Mouse (Mus musculus): ENCODE data around the gene Pde3a. TPM values are rescaled to one million over a fixed set of nuclear protein-coding genes. Genes with fewer than 3 reads are reported as not detected.

Pde3a gene
- polyA plus RNA-seq, 1 experiment from 2014 or later = 26.9 TPM

DNA sequence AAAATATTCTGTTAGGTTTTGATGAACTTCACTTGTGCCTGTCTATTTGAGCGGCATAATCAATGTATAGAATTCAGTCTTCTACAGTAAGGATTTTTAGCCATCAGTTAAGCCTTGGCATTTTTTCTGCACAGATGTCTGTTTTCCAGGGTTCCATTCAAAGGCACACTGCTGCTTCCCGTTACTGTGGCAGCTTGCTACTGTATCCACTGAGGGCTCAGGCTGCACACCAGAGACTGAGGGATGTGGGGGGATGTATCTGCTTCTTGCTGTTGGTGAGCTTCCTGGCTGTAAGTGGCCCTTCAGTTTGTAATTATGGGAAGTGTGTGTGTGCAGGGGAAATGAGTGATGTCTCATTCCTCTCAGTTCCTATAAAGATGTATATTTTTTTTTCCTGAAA, 154.9 kb downstream of the Pde3a start:
- no peak overlapping the region for H3K27ac ChIP-seq (ENCODE audit: low read depth)
- DNase-seq (ENCODE audit: low spot score) (no peak), ATAC-seq (replicated peaks; ENCODE audit: low FRiP score, low TSS enrichment, low read depth) (no peak)
- H3K9me3 ChIP-seq (ENCODE audit: control insufficient read depth, low read length) = no peaks in the 10 kb centered on the region
- H3K9ac ChIP-seq (ENCODE audit: low read length) = no peak overlapping the region
- no peak overlapping the region for H3K4me2 ChIP-seq (ENCODE audit: low read length)
- no peaks in the 10 kb centered on the region for H3K27me3 ChIP-seq (replicated peaks; ENCODE audit: control insufficient read depth, insufficient read depth, low read length)
- no peak overlapping the region for H3K4me3 ChIP-seq (ENCODE audit: low read depth, low read length)
- 60% methylated on average over 2 of the region's 2 CpGs for WGBS
- peaks cover 20% of the 10 kb centered on the region for H3K4me1 ChIP-seq (replicated peaks; ENCODE audit: control insufficient read depth, insufficient read depth, low read length)
- no peaks in the 10 kb centered on the region for H3K36me3 ChIP-seq (ENCODE audit: control insufficient read depth, insufficient read depth, low read length)

DNA sequence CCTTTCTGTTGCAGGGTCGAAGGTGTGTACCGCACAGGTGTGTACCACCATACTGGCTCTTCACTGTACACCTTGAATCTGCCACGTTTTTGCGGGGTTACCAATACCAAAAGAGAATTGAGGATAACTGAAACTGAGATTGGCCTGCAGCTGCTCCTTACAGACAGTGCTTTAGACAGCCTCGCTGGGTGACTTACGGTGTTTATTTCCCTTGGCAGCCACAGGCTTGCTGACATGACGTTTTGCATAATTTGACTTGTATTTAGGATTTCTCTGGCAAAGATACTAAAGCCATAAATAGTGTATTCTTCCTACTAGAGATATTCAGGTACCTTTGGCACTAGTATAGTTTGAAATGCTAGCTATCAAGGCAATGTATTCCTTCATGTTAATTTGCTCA, 155.6 kb downstream of the Pde3a start:
- H3K36me3 ChIP-seq (ENCODE audit: control insufficient read depth, insufficient read depth, low read length) = no peaks in the 10 kb centered on the region
- no peak overlapping the region for H3K4me3 ChIP-seq (ENCODE audit: low read depth, low read length)
- H3K27me3 ChIP-seq (replicated peaks; ENCODE audit: control insufficient read depth, insufficient read depth, low read length) = no peaks in the 10 kb centered on the region
- no peak overlapping the region for H3K4me2 ChIP-seq (ENCODE audit: low read length)
- peaks cover 12% of the 10 kb centered on the region for H3K4me1 ChIP-seq (replicated peaks; ENCODE audit: control insufficient read depth, insufficient read depth, low read length)
- no peak overlapping the region for H3K9ac ChIP-seq (ENCODE audit: low read length)
- H3K27ac ChIP-seq (ENCODE audit: low read depth) = no peak overlapping the region
- no peaks in the 10 kb centered on the region for H3K9me3 ChIP-seq (ENCODE audit: control insufficient read depth, low read length)
- ATAC-seq (replicated peaks; ENCODE audit: low FRiP score, low TSS enrichment, low read depth) = no peak
- DNase-seq (ENCODE audit: low spot score) = no peak
- WGBS = 63% methylated on average over 7 of the region's 7 CpGs

DNA sequence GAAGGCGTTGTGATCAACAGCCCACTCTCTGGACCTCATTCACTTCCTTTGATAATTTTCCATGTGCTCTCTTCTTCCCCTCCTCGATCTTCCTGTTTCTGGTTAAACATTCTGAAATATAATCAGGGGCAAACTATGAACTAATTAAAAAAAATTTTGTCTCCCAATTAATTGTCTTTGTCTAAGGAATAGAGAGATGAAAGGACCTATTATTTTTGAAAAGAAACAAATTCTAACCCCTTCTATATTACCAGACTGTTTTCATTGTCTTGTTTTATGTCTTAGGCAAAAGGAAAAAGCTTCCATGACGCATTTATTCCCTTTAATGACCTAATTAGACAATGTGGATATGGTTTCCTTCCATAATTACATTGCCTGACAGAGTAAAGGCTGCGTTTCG, 156.4 kb downstream of the Pde3a start:
- 48% methylated on average over 5 of the region's 5 CpGs for WGBS
- Histone ChIP-seq H3K9me3 (ENCODE audit: control insufficient read depth, low read length) (no peaks in the 10 kb centered on the region), H3K27ac (ENCODE audit: low read depth) (no peak overlapping the region), H3K9ac (ENCODE audit: low read length) (no peak overlapping the region), H3K36me3 (ENCODE audit: control insufficient read depth, insufficient read depth, low read length) (no peaks in the 10 kb centered on the region), H3K4me3 (ENCODE audit: low read depth, low read length) (no peak overlapping the region), H3K27me3 (replicated peaks; ENCODE audit: control insufficient read depth, insufficient read depth, low read length) (no peaks in the 10 kb centered on the region), H3K4me2 (ENCODE audit: low read length) (no peak overlapping the region), H3K4me1 (replicated peaks; ENCODE audit: control insufficient read depth, insufficient read depth, low read length) (peaks cover 9% of the 10 kb centered on the region)
- no peak for ATAC-seq (replicated peaks; ENCODE audit: low FRiP score, low TSS enrichment, low read depth)
- DNase-seq (ENCODE audit: low spot score) = no peak

DNA sequence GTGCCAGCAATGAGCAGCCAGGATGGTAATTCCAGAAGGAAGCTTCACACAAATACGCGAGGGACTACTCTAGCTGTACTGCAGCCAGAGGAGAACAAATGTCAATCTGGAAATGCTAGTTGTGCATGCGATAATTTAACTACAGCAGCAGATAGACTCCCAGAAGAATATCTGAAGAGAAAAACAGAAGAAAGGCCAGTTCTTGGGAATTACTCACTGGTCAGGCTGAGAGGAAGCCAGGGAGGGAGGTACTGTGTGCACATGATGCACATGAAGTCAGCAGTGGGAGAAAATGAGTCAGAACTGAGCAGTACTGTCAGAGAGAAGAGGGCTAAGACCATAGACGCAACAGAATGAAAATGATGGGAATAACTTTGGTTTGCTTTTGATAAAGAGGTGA, 159.7 kb downstream of the Pde3a start:
- Histone ChIP-seq H3K27me3 (replicated peaks; ENCODE audit: control insufficient read depth, insufficient read depth, low read length) (no peaks in the 10 kb centered on the region), H3K4me3 (ENCODE audit: low read depth, low read length) (no peak overlapping the region), H3K9me3 (ENCODE audit: control insufficient read depth, low read length) (no peaks in the 10 kb centered on the region), H3K4me2 (ENCODE audit: low read length) (no peak overlapping the region), H3K9ac (ENCODE audit: low read length) (no peak overlapping the region), H3K4me1 (replicated peaks; ENCODE audit: control insufficient read depth, insufficient read depth, low read length) (peaks cover 11% of the 10 kb centered on the region), H3K36me3 (ENCODE audit: control insufficient read depth, insufficient read depth, low read length) (no peaks in the 10 kb centered on the region), H3K27ac (ENCODE audit: low read depth) (no peak overlapping the region)
- ATAC-seq (replicated peaks; ENCODE audit: low FRiP score, low TSS enrichment, low read depth) (no peak), DNase-seq (ENCODE audit: low spot score) (no peak)
- WGBS = 92% methylated on average over 4 of the region's 4 CpGs

DNA sequence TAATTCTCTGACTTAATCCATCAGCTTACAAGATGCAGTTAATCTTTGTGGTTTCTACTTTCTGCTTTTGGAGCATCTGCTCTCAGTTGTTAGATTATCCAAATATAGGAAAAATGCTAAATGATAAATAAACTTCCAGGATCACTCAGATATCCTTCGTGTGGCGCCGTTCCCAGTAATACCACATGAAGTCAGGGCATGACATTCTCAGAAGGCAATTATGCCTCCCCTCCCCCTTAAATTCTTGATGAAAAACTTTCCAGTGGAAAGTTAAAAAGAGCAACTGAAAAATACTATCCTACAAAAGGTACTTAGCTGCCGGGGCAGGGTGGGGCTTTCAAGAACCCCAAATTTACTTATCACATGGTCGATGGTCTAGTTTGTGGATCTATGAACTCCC, 161.8 kb downstream of the Pde3a start:
- Histone ChIP-seq H3K4me1 (replicated peaks; ENCODE audit: control insufficient read depth, insufficient read depth, low read length) (0 out of 2 replicates have a peak, but pooled peaks cover 3% of the 10 kb centered on the region), H3K9me3 (ENCODE audit: control insufficient read depth, low read length) (no peaks in the 10 kb centered on the region), H3K36me3 (ENCODE audit: control insufficient read depth, insufficient read depth, low read length) (no peaks in the 10 kb centered on the region), H3K27me3 (replicated peaks; ENCODE audit: control insufficient read depth, insufficient read depth, low read length) (no peaks in the 10 kb centered on the region), H3K4me2 (ENCODE audit: low read length) (no peak overlapping the region), H3K4me3 (ENCODE audit: low read depth, low read length) (no peak overlapping the region), H3K27ac (ENCODE audit: low read depth) (no peak overlapping the region), H3K9ac (ENCODE audit: low read length) (no peak overlapping the region)
- WGBS = 79% methylated on average over 5 of the region's 5 CpGs
- no peak for DNase-seq (ENCODE audit: low spot score)
- ATAC-seq (replicated peaks; ENCODE audit: low FRiP score, low TSS enrichment, low read depth) = no peak

DNA sequence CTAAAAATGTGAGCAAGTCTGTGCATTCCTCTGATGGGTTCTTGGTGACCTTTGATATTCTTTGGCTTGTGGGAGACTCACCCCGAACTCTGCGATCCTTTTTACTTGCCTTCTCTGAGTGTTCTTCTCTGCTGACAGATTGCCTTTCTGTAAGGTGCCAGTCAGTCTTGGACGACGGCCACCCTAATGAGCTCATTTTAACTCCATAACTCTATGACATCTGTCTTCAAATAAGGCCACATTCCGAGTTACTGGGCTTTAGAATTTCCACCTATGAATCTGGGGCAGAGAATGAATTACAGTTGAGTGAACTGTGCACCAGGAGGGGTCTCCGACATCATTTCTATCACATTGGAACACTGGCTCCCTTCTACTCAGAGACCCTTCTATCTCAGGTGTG, 176.0 kb downstream of the Pde3a start:
- 88% methylated on average over 6 of the region's 6 CpGs for WGBS
- H3K9me3 ChIP-seq (ENCODE audit: control insufficient read depth, low read length) = no peaks in the 10 kb centered on the region
- H3K4me2 ChIP-seq (ENCODE audit: low read length) = no peak overlapping the region
- no peak overlapping the region for H3K4me3 ChIP-seq (ENCODE audit: low read depth, low read length)
- H3K4me1 ChIP-seq (replicated peaks; ENCODE audit: control insufficient read depth, insufficient read depth, low read length) = no peaks in the 10 kb centered on the region
- DNase-seq (ENCODE audit: low spot score) (no peak), ATAC-seq (replicated peaks; ENCODE audit: low FRiP score, low TSS enrichment, low read depth) (no peak)
- no peaks in the 10 kb centered on the region for H3K36me3 ChIP-seq (ENCODE audit: control insufficient read depth, insufficient read depth, low read length)
- no peak overlapping the region for H3K27ac ChIP-seq (ENCODE audit: low read depth)
- H3K27me3 ChIP-seq (replicated peaks; ENCODE audit: control insufficient read depth, insufficient read depth, low read length) = no peaks in the 10 kb centered on the region
- H3K9ac ChIP-seq (ENCODE audit: low read length) = no peak overlapping the region

DNA sequence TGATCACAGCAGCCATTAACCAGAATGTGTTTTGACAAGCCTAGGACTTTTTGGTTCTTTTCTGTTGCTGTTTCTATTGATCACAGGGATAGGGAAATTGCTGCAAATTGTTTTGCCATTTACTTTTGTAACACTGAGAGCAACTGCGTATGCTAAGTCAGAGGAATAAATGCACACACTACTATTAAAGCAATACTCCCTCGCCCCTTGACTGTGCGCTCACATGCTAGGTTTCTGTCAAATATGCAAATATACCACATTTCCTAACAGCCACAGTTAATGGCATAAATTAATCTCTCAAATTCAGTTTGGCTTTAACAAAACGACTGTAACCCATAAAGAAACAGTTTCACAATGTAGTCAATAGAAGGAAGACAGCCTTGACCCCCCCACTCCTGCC, 179.5 kb downstream of the Pde3a start:
- H3K27ac ChIP-seq (ENCODE audit: low read depth) = no peak overlapping the region
- H3K27me3 ChIP-seq (replicated peaks; ENCODE audit: control insufficient read depth, insufficient read depth, low read length) = no peaks in the 10 kb centered on the region
- ATAC-seq (replicated peaks; ENCODE audit: low FRiP score, low TSS enrichment, low read depth) (no peak), DNase-seq (ENCODE audit: low spot score) (no peak)
- H3K4me3 ChIP-seq (ENCODE audit: low read depth, low read length) = no peak overlapping the region
- H3K4me2 ChIP-seq (ENCODE audit: low read length) = no peak overlapping the region
- H3K9ac ChIP-seq (ENCODE audit: low read length) = no peak overlapping the region
- peaks cover 1% of the 10 kb centered on the region; the same call in 1 of the 2 replicates for H3K4me1 ChIP-seq (replicated peaks; ENCODE audit: control insufficient read depth, insufficient read depth, low read length)
- WGBS = 83% methylated on average over 4 of the region's 4 CpGs
- H3K9me3 ChIP-seq (ENCODE audit: control insufficient read depth, low read length) = peaks cover 5% of the 10 kb centered on the region
- H3K36me3 ChIP-seq (ENCODE audit: control insufficient read depth, insufficient read depth, low read length) = no peaks in the 10 kb centered on the region

DNA sequence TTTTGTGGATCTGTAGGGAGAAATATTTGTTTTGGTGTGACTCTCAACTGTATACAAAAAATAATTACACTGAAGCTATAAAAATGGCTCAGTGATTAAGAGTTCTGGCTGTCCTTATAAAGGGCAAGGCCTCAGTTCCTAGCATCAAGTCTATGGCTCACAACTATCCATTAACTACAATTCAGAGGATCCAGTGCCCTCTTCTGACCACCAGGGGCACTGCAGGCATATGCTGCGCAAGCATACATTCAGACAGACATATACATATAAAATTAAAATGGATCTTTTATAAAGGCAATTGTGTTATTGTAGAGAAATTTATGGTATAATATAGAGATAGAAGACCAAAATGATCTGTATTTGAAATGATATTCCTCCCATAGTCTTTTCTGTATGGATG, 181.1 kb downstream of the Pde3a start:
- no peak for DNase-seq (ENCODE audit: low spot score)
- no peak overlapping the region for H3K4me2 ChIP-seq (ENCODE audit: low read length)
- H3K27ac ChIP-seq (ENCODE audit: low read depth) = no peak overlapping the region
- peaks cover 17% of the 10 kb centered on the region for H3K4me1 ChIP-seq (replicated peaks; ENCODE audit: control insufficient read depth, insufficient read depth, low read length)
- 98% methylated on average over 1 of the region's 1 CpGs for WGBS
- H3K36me3 ChIP-seq (ENCODE audit: control insufficient read depth, insufficient read depth, low read length) = no peaks in the 10 kb centered on the region
- H3K9ac ChIP-seq (ENCODE audit: low read length) = no peak overlapping the region
- H3K4me3 ChIP-seq (ENCODE audit: low read depth, low read length) = no peak overlapping the region
- no peak for ATAC-seq (replicated peaks; ENCODE audit: low FRiP score, low TSS enrichment, low read depth)
- peaks cover 5% of the 10 kb centered on the region for H3K9me3 ChIP-seq (ENCODE audit: control insufficient read depth, low read length)
- no peaks in the 10 kb centered on the region for H3K27me3 ChIP-seq (replicated peaks; ENCODE audit: control insufficient read depth, insufficient read depth, low read length)

DNA sequence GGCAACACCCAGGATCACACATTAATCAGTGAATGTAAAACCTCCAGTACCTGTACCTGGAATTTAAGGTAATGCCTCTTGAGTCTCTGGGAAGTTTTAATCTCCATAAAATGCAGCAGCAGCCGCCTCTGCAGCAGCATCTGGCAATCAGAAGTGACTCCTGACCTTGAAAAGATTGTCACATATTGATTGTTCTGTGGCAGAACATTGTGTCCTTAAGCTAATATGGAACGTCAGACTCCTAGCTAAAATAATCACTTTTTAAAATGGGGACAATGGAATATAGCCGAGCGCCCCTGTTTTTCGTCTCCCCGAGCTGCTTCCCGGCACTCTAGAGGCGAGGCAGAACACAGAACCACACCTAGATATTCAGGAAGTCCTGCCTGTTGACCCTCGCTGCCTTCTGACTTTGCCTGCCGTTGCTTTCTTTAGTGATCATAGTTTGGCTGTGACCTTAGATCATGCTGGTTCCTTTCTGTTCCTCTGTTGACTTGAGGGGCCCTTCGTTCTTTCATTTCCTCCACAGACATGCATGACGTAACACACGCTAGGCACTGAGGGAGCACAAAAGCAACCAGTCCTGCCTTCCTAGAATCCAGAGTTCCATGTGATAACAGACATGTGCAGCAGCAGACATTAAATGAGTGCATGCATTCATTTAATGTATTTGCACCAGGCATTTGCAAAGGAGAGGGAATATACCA, 183.4 kb downstream of the Pde3a start:
- peaks cover 19% of the 10 kb centered on the region for H3K4me1 ChIP-seq (replicated peaks; ENCODE audit: control insufficient read depth, insufficient read depth, low read length)
- no peak overlapping the region for H3K9ac ChIP-seq (ENCODE audit: low read length)
- DNase-seq (ENCODE audit: low spot score) = no peak
- H3K4me2 ChIP-seq (ENCODE audit: low read length) = no peak overlapping the region
- no peak overlapping the region for H3K27ac ChIP-seq (ENCODE audit: low read depth)
- no peak overlapping the region for H3K4me3 ChIP-seq (ENCODE audit: low read depth, low read length)
- 82% methylated on average over 13 of the region's 13 CpGs for WGBS
- no peaks in the 10 kb centered on the region for H3K36me3 ChIP-seq (ENCODE audit: control insufficient read depth, insufficient read depth, low read length)
- no peaks in the 10 kb centered on the region for H3K27me3 ChIP-seq (replicated peaks; ENCODE audit: control insufficient read depth, insufficient read depth, low read length)
- ATAC-seq (replicated peaks; ENCODE audit: low FRiP score, low TSS enrichment, low read depth) = no peak
- peaks cover 5% of the 10 kb centered on the region for H3K9me3 ChIP-seq (ENCODE audit: control insufficient read depth, low read length)
